Mouse (Mus musculus): ENCODE measurements at regions not wholly inside any gene's neighbourhood (a gene's known extent, or its start where the extent isn't known, plus 50 kb on each side); places are given as distances from the start of the nearest gene placed in this dataset.

- DNase-seq: no peak
- H3K27ac ChIP-seq (ENCODE audit: insufficient read depth, low read length): no peak overlapping the region
- 15% methylated on average over 5 of the region's 5 CpGs for WGBS
- no peaks in the 10 kb centered on the region for H3K4me1 ChIP-seq (ENCODE audit: control insufficient read depth, insufficient read depth, low read length)
- H3K27me3 ChIP-seq (ENCODE audit: control insufficient read depth, insufficient read depth, low read length): no peaks in the 10 kb centered on the region
- H3K4me3 ChIP-seq (replicated peaks; ENCODE audit: insufficient read depth, low read depth, low read length): no peak overlapping the region
- TF ChIP-seq POLR2A (IDR thresholded peaks at IDR 0.05; ENCODE audit: borderline replicate concordance, insufficient read depth, low read length) (no peak), CTCF (IDR thresholded peaks at IDR 0.05; ENCODE audit: borderline replicate concordance, insufficient read depth, low read depth, low read length) (no peak)
Observed at GRCm38 (mm10) chr2:108935981-108936762, 344.4 kb upstream of the Kif18a start.

DNA sequence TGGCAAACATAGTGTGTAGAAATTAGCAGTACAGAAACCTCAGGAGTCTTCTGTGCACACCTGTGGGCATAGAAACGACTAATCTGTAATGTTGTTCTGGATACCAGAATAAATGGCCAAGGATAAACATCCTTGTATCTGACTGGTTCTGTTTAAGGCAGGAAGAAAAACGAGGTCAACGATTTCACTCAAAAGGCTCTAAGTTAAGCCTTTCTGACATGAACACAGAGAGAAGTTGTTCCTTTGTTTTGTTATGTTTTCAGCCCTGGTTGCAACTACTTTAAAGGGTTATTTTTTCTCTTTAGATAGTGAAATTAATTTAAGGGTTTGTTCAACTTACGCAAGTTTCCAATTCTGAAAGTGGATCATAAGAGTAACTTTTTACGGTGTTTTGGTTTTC, 299.6 kb upstream of the Kif18a start:
- 84% methylated on average over 5 of the region's 5 CpGs for WGBS

DNA sequence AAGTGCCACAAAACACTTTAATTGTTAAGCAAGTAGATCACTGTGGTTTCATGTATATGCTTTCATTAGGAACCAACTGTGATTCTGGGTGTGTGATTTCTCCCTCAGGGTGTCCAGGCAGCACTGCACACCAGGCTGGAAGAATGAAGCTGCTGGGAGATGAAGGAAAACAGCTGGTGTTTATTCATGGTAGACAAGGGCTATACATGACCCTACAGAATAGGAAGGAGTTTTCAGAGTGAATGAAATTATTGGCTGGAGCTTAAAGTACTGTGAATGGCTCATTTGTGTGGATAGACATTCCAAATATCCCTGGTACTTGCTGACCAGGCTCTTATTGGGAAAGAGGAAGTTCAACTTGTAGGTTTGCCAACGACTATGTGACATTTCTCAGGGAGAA, 264.3 kb upstream of the Kif18a start:
- TF ChIP-seq POLR2A (IDR thresholded peaks at IDR 0.05; ENCODE audit: borderline replicate concordance, insufficient read depth, low read length): no peak
- no peak for TF ChIP-seq CTCF (IDR thresholded peaks at IDR 0.05; ENCODE audit: borderline replicate concordance, insufficient read depth, low read depth, low read length)
- DNase-seq: no peak
- H3K4me1 ChIP-seq (ENCODE audit: control insufficient read depth, insufficient read depth, low read length): no peaks in the 10 kb centered on the region
- no peak overlapping the region for H3K27ac ChIP-seq (ENCODE audit: insufficient read depth, low read length)
- H3K27me3 ChIP-seq (ENCODE audit: control insufficient read depth, insufficient read depth, low read length): no peaks in the 10 kb centered on the region
- no peak overlapping the region for H3K4me3 ChIP-seq (replicated peaks; ENCODE audit: insufficient read depth, low read depth, low read length)
- WGBS: 44% methylated on average over 1 of the region's 1 CpGs

More for the DNA sequence above, 299.6 kb upstream of the Kif18a start:
- no peaks in the 10 kb centered on the region for H3K27me3 ChIP-seq (ENCODE audit: control insufficient read depth, insufficient read depth, low read length)
- H3K4me3 ChIP-seq (replicated peaks; ENCODE audit: insufficient read depth, low read depth, low read length): no peak overlapping the region
- TF ChIP-seq POLR2A (IDR thresholded peaks at IDR 0.05; ENCODE audit: borderline replicate concordance, insufficient read depth, low read length) (no peak), CTCF (IDR thresholded peaks at IDR 0.05; ENCODE audit: borderline replicate concordance, insufficient read depth, low read depth, low read length) (no peak)
- no peaks in the 10 kb centered on the region for H3K4me1 ChIP-seq (ENCODE audit: control insufficient read depth, insufficient read depth, low read length)
- DNase-seq: no peak
- no peak overlapping the region for H3K27ac ChIP-seq (ENCODE audit: insufficient read depth, low read length)

- TF ChIP-seq CTCF (IDR thresholded peaks at IDR 0.05; ENCODE audit: borderline replicate concordance, insufficient read depth, low read depth, low read length): no peak
- TF ChIP-seq POLR2A (IDR thresholded peaks at IDR 0.05; ENCODE audit: borderline replicate concordance, insufficient read depth, low read length): no peak
Observed at GRCm38 (mm10) chr2:109017018-109017707, 263.4 kb upstream of the Kif18a start.

GRCm38 (mm10) chr2:109038131-109038695, 242.3 kb upstream of the Kif18a start:
- H3K27me3 ChIP-seq (ENCODE audit: control insufficient read depth, insufficient read depth, low read length): no peaks in the 10 kb centered on the region
- TF ChIP-seq CTCF (IDR thresholded peaks at IDR 0.05; ENCODE audit: borderline replicate concordance, insufficient read depth, low read depth, low read length) (no peak), POLR2A (IDR thresholded peaks at IDR 0.05; ENCODE audit: borderline replicate concordance, insufficient read depth, low read length) (no peak)
- H3K27ac ChIP-seq (ENCODE audit: insufficient read depth, low read length): no peak overlapping the region
- 26% methylated on average over 6 of the region's 6 CpGs for WGBS
- no peaks in the 10 kb centered on the region for H3K4me1 ChIP-seq (ENCODE audit: control insufficient read depth, insufficient read depth, low read length)
- no peak for DNase-seq
- H3K4me3 ChIP-seq (replicated peaks; ENCODE audit: insufficient read depth, low read depth, low read length): no peak overlapping the region

More at GRCm38 (mm10) chr2:109017018-109017707, 263.4 kb upstream of the Kif18a start:
- DNase-seq: no peak
- H3K4me3 ChIP-seq (replicated peaks; ENCODE audit: insufficient read depth, low read depth, low read length): no peak overlapping the region
- no peaks in the 10 kb centered on the region for H3K27me3 ChIP-seq (ENCODE audit: control insufficient read depth, insufficient read depth, low read length)
- H3K27ac ChIP-seq (ENCODE audit: insufficient read depth, low read length): no peak overlapping the region
- no peaks in the 10 kb centered on the region for H3K4me1 ChIP-seq (ENCODE audit: control insufficient read depth, insufficient read depth, low read length)
- 68% methylated on average over 1 of the region's 1 CpGs for WGBS

Data from cerebellum, adult 2 months (tissue).